Mouse (Mus musculus) left cerebral cortex, adult 8-10 months (tissue): ENCODE measurements at regions not wholly inside any gene's neighbourhood (a gene's known extent, or its start where the extent isn't known, plus 50 kb on each side); places are given as distances from the start of the nearest gene placed in this dataset.

ENCODE experiments used
- DNase-seq, 2 experiments: peaks; one replicate each; pipeline ENCODE4 v3.0.0; 2022; ENCODE audit warnings: low spot score in 2 of 2

DNA sequence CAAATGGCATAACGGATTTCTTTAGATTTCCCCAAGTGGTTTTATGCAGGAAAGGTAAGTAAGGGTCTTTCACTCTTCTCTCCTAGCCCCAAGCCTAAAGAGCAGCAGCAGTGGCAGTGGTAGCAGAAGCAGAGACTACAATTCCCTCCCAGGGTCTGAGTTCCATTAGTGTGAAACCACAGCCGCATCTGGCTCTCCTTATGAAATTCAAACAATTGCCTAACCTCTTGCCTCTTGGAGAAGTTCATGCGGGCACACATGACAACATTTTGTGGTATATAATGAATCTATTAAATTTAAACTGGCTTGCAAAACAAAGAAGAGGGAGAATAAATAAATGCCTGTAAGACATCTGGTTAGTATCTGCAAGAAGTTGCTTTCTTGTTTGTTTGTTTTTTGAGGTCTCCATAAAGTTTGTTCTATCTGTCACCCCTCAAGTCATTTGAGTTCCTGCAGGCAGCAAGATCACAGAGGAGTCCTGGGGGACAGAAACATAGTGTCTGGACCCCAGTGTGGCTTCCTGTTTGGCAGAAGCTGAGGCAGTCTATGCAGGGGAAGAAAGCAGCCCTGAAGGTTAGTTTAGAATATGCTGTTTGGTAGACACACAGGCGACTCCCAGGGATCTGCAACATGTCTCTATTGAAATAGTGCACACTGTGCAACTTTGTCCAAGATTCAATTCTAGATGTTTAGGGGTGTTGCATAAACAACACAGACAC, 578.9 kb downstream of the Kctd12 start:
- no peak for DNase-seq

- no peak for DNase-seq
Measured at GRCm38 (mm10) chr14:102402061-102402689, 580.3 kb downstream of the Kctd12 start.

GRCm38 (mm10) chr14:102396036-102396734, 586.3 kb downstream of the Kctd12 start:
- DNase-seq: no peak

DNA sequence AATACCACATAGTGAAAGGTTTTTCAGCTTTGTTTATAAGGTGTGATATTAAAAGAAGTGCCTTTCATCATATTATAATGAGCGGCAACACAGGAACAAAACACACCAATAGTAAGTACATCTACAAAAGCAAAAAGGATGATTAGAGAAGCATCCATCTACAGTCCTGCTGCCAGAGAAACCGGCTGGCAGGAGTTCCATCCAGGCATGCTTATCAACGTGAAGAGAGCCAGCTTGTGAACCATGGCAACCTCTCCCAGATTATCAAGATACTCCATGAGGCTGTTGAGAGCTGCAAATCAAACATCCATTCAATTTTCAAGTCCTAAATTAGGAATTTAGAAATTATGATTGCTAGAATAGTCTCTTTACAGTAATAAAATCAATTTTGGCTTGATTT, 590.1 kb downstream of the Kctd12 start:
- DNase-seq: no peak

- DNase-seq: no peak
Measured at GRCm38 (mm10) chr14:102372994-102373567, 609.4 kb downstream of the Kctd12 start.

- DNase-seq: no peak
Measured at GRCm38 (mm10) chr14:102361589-102361988, 620.8 kb downstream of the Kctd12 start.

DNA sequence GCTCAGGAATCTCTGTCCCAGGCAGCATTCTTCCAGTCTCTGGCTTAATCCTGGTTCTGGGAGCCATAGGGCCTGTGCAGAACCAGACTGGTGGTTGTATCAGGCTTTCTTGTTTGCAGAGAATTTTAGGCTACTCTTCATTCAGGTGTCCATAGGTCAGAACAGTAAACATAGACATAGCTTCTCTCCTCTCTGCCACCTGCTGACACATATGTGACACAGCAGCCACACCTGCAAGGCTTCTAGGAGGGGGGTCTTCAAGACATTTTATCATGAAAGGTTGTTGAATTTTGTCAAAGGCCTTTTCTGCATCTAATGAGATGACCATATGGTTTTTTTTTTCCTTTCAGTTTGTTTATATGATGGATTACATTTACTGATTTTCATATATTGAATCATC, 599.7 kb downstream of the Lmo7 start:
- DNase-seq: no peak

- DNase-seq: no peak
Measured at GRCm38 (mm10) chr14:102306332-102306731, 576.6 kb downstream of the Lmo7 start.

GRCm38 (mm10) chr14:102302826-102303225, 573.1 kb downstream of the Lmo7 start:
- DNase-seq: no peak

DNA sequence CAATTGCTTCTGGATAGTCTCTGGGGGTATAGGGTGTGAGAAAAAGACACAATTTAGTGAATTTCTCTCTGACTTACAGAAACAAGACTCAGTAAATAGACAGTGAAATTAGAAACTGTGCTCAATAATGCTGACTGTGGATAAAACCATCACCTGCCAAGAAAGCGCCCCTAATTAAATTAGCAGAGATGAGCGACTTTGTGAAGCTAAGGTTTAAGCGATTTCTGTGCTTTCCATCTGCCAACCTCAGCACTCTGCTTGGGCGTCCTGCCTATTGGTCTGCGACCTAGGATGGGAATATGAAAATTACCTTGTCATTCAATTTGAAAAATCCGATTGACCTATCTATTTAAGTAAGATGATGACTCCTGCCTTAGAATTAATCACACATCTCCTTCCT, 570.5 kb downstream of the Lmo7 start:
- no peak for DNase-seq

DNA sequence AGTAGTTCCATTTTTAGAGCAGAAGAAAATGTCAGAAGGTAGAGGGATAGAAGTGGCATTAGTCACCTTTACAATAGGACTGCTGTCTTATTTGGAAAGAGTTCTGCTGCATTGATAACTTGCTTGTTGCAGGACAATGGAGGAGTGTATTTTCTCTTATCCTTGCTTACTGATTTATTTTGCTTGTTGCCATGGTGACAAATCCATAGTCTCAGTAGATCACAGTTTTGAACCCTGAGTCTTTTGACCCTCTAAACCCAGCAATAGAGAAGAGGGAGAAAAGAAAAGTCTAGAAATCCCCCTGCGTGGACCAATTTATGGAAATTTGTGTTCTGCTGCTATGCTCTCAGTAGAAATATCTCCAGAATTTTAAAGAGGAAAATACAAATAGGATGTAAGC, 561.6 kb downstream of the Lmo7 start:
- no peak for DNase-seq

GRCm38 (mm10) chr14:102250076-102250475, 520.3 kb downstream of the Lmo7 start:
- no peak for DNase-seq

DNA sequence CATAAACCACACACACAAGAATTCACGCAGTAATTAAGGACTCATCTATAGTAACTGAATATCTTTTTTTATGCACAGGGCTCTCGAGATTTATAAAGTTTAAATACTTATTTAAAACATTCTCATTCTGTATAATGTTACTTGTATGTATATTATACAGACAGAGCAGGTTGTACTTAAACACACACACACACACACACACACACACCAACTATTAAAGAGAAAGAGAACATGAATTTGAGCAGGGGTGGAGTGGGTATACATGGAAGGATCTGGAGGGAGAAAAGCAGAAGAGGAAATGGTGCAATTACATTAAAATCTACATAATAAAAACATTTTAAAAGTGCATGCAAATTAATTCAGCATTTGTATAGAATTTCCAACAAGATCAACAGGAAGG, 518.8 kb downstream of the Lmo7 start:
- no peak for DNase-seq

GRCm38 (mm10) chr14:102248023-102248422, 518.3 kb downstream of the Lmo7 start:
- DNase-seq: no peak

DNA sequence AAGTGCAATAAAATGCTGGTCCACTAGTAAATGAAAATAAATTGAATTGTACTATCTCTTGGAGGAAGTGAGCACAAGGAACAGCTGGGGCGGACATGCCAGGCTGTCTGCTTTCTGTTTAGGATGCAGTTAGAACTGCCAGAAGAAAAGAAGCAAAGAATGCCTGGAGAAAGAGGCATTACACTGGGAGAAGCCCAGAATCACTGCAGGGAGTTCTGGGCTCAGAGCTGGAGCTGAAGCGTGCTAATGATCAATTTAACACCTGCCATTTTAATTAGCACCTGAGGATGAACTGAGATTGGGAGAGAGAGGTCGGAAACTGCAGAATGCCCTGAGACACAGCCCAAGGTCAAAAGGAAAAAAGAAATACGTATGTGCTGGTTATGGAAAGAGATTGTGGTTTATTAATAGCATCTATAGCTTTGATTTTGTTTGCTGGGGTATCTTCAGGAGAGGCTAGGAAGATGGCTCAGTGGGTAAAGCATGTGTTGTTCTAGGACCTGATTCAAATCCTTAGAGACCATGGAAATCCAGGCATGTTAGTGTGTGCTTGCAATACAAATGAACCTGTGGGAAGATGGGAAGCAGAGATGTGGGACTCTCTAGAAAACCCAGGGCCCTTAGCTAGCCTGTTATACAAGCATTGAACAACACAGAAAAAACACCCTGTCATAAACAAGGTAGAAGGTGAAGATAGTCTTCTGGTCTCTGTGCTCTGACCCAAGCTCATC, 514.2 kb downstream of the Lmo7 start:
- no peak for DNase-seq

- peak in 1 of 2 experiments; percentile 62 for DNase-seq
Measured at GRCm38 (mm10) chr14:102216581-102217368, 487.0 kb downstream of the Lmo7 start.

DNA sequence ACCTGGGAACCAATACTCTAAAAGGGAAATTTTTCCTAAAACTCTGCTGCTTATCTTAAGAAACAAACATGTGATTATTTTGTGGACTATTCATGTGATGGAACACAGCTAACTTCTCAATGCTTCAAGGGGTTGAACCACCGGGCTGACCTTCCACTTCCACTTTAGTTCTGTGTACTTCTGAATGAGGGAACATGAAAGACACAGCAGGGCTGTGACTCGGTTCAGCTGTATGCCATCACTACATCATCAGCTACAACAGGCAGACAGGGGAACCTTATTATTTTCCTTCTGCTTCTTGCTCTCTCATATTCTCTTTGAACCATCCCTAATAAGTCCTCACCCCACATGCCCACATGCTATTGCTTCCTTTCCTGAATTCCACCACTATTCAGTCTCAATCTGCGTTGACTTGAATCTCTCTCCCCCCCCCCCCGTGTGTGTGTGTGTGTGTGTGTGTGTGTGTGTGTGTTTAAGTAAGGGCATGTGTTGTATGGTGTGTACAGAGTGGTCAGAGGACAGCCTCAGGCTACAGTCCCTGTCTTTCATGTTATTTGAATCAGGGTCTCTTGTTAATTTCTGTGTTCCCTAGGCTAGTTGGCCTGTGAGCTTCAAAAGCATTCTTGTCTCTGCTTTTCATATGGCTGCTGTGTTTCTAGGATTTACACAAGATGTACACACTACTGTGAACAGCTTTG, 485.7 kb downstream of the Lmo7 start:
- DNase-seq: no peak

DNA sequence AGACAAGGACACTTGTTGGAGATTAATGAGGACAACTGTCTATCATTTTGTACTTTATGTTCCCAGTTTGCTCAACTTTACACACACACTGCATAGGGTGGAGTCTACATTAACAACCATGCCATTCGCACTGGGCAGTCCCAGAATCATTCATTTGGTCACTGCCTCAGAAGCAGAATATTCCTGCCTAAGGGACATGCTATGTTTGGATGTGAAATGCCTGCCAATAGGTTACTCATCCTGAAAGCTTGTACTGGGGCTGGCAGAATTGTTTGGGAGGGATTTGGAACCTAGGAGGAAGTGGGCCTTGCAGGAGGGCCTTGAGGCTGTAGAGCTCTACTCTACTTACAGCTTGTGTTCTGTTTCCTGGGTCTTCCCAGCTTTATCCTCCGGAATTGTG, 482.3 kb downstream of the Lmo7 start:
- no peak for DNase-seq

GRCm38 (mm10) chr14:102204881-102205671, 475.3 kb downstream of the Lmo7 start:
- no peak for DNase-seq
